Mouse (Mus musculus) kidney, embryonic 14.5 days (tissue): ENCODE results near the gene Tnni1. TPM values are rescaled to one million over a fixed set of nuclear protein-coding genes. Genes with fewer than 3 reads are reported as not detected.

ENCODE experiments used
- ATAC-seq: fragments of 200-750 bp; cut with Nextera tagmentation; 2 replicates; pipeline ENCODE4 v1.8.0; 2017; ENCODE audit warnings: moderate number of reproducible peaks, mild to moderate bottlenecking, moderate TSS enrichment, moderate library complexity; ENCODE audit not compliant: low FRiP score, low TSS enrichment
- H3K27ac ChIP-seq: fragments of 300-500 bp; sonication (generic); 2 replicates; pipeline ENCODE4 v1.5.1; 2014; ENCODE audit warnings: low read depth, mild to moderate bottlenecking, low read length, moderate library complexity, mixed read lengths
- H3K27me3 ChIP-seq: fragments of 300-500 bp; sonication (generic); 2 replicates; pipeline ENCODE4 v1.6.1; 2014; ENCODE audit warnings: mild to moderate bottlenecking, low read length; ENCODE audit not compliant: control insufficient read depth, insufficient read depth
- H3K36me3 ChIP-seq: fragments of 300-500 bp; sonication (generic); 2 replicates; pipeline ENCODE4 v1.6.1; 2014; ENCODE audit warnings: low read length, mixed read lengths; ENCODE audit not compliant: control insufficient read depth, insufficient read depth
- H3K4me1 ChIP-seq: fragments of 300-500 bp; sonication (generic); 2 replicates; pipeline ENCODE4 v1.6.1; 2014; ENCODE audit warnings: low read length, mixed read lengths; ENCODE audit not compliant: control insufficient read depth, insufficient read depth
- H3K4me2 ChIP-seq: fragments of 300-500 bp; sonication (generic); replicated peaks from 2 replicates; pipeline ENCODE4 v1.6.1; 2014; ENCODE audit warnings: low read depth, mild to moderate bottlenecking, low read length
- H3K4me3 ChIP-seq: fragments of 300-500 bp; sonication (generic); 2 replicates; pipeline ENCODE4 v1.5.1; 2014; ENCODE audit warnings: mild to moderate bottlenecking, low read length
- H3K9ac ChIP-seq: fragments of 300-500 bp; sonication (generic); 2 replicates; pipeline ENCODE4 v1.6.1; 2014; ENCODE audit warnings: low read depth, mild to moderate bottlenecking, low read length, moderate library complexity
- H3K9me3 ChIP-seq: fragments of 300-500 bp; sonication (generic); 2 replicates; pipeline ENCODE4 v1.6.1; 2016; ENCODE audit warnings: low read length; ENCODE audit not compliant: control insufficient read depth
- WGBS: fragments of 180-500 bp; shearing (Covaris S2); extraction: QIAGEN DNeasy Blood & Tissue Kit; methylation state at CpG from one replicate; pipeline ENCODE4 v1.1.7; 2014; 5-methylcytosine and 5-hydroxymethylcytosine counted together
- polyA plus RNA-seq: library from polyadenylated mRNA; unstranded; fragments of >200 nt; fragmentation: Nextera tagmentation; extraction: Ambion mirVana; gene quantifications from 2 replicates; pipeline ENCODE4 v1.2.1, GENCODE M21; 2014

Gene Tnni1
- polyA plus RNA-seq, 1 experiment from 2014 or later = 18.3 TPM

GRCm38 (mm10) chr1:135820736-135821364, 41.6 kb downstream of the Tnni1 start:
- peak; percentile 15; the same call in 1 of the 2 replicates for ATAC-seq
- H3K9ac ChIP-seq = no peak overlapping the region
- H3K9me3 ChIP-seq = no peaks in the 10 kb centered on the region
- H3K36me3 ChIP-seq = no peaks in the 10 kb centered on the region
- H3K27ac ChIP-seq = peak overlapping the region; percentile 11; the same call in 1 of the 2 replicates
- H3K27me3 ChIP-seq = peaks cover 20% of the 10 kb centered on the region
- no peak overlapping the region; the same call in 1 of the 2 replicates for H3K4me2 ChIP-seq
- 65% methylated on average over 16 of the region's 16 CpGs for WGBS
- H3K4me3 ChIP-seq = no peak overlapping the region; the same call in 1 of the 2 replicates
- peaks cover 7% of the 10 kb centered on the region; the same call in 1 of the 2 replicates for H3K4me1 ChIP-seq

- Histone ChIP-seq H3K4me3 (no peak overlapping the region), H3K4me1 (peaks cover 7% of the 10 kb centered on the region; the same call in 1 of the 2 replicates), H3K4me2 (no peak overlapping the region), H3K36me3 (no peaks in the 10 kb centered on the region), H3K9me3 (no peaks in the 10 kb centered on the region), H3K27ac (no peak overlapping the region), H3K9ac (no peak overlapping the region), H3K27me3 (peaks cover 20% of the 10 kb centered on the region)
- 78% methylated on average over 7 of the region's 7 CpGs for WGBS
- ATAC-seq = no peak
Observed at GRCm38 (mm10) chr1:135821780-135822179, 42.5 kb downstream of the Tnni1 start.

- Histone ChIP-seq H3K9ac (no peak overlapping the region), H3K27ac (no peak overlapping the region), H3K9me3 (no peaks in the 10 kb centered on the region), H3K4me3 (no peak overlapping the region), H3K36me3 (no peaks in the 10 kb centered on the region), H3K4me1 (no peaks in the 10 kb centered on the region), H3K4me2 (no peak overlapping the region), H3K27me3 (no peaks in the 10 kb centered on the region)
- 20% methylated on average over 1 of the region's 1 CpGs for WGBS
- no peak for ATAC-seq
Observed at GRCm38 (mm10) chr1:135828918-135829317, 49.7 kb downstream of the Tnni1 start.

- Histone ChIP-seq H3K9ac (no peak overlapping the region), H3K27me3 (no peaks in the 10 kb centered on the region), H3K9me3 (no peaks in the 10 kb centered on the region), H3K36me3 (no peaks in the 10 kb centered on the region), H3K4me1 (peaks cover 9% of the 10 kb centered on the region), H3K4me3 (no peak overlapping the region), H3K27ac (no peak overlapping the region), H3K4me2 (no peak overlapping the region)
- 49% methylated on average over 6 of the region's 6 CpGs for WGBS
- ATAC-seq = no peak
Observed at GRCm38 (mm10) chr1:135834206-135834859, 55.1 kb downstream of the Tnni1 start.

- no peak for ATAC-seq
- Histone ChIP-seq H3K9ac (no peak overlapping the region), H3K27ac (no peak overlapping the region), H3K4me2 (no peak overlapping the region), H3K4me1 (peaks cover 9% of the 10 kb centered on the region), H3K9me3 (no peaks in the 10 kb centered on the region), H3K27me3 (no peaks in the 10 kb centered on the region), H3K4me3 (no peak overlapping the region), H3K36me3 (no peaks in the 10 kb centered on the region)
- WGBS = 82% methylated on average over 8 of the region's 8 CpGs
Observed at GRCm38 (mm10) chr1:135834983-135835382, 55.7 kb downstream of the Tnni1 start.

GRCm38 (mm10) chr1:135835716-135836483, 56.7 kb downstream of the Tnni1 start, which contains the start of gene Tnnt2:
Tnnt2 (plus strand) TSS chr1:135836354.
- no peak within 1 kb of the TSS for H3K27ac ChIP-seq
- no peak within 1 kb of the TSS for H3K4me3 ChIP-seq
- 45% methylated on average over 9 of the region's 9 CpGs for WGBS
- no peak within 1 kb of the TSS for H3K4me2 ChIP-seq
- H3K36me3 ChIP-seq = no peaks in the 10 kb centered on the region
- no peak within 1 kb of the TSS for H3K9ac ChIP-seq
- no peaks in the 10 kb centered on the region for H3K9me3 ChIP-seq
- H3K4me1 ChIP-seq = peaks cover 9% of the 10 kb centered on the region
- no peak for ATAC-seq
- no peaks in the 10 kb centered on the region for H3K27me3 ChIP-seq

GRCm38 (mm10) chr1:135838626-135839025, 59.4 kb downstream of the Tnni1 start:
- Histone ChIP-seq H3K9ac (no peak overlapping the region), H3K9me3 (no peaks in the 10 kb centered on the region), H3K4me2 (no peak overlapping the region), H3K27me3 (no peaks in the 10 kb centered on the region), H3K4me1 (peaks cover 9% of the 10 kb centered on the region), H3K4me3 (no peak overlapping the region), H3K27ac (no peak overlapping the region), H3K36me3 (no peaks in the 10 kb centered on the region)
- ATAC-seq = no peak
- 76% methylated on average over 4 of the region's 4 CpGs for WGBS

GRCm38 (mm10) chr1:135839065-135839464, 59.8 kb downstream of the Tnni1 start:
- no peak for ATAC-seq
- no peaks in the 10 kb centered on the region for H3K9me3 ChIP-seq
- no peaks in the 10 kb centered on the region for H3K36me3 ChIP-seq
- no peak overlapping the region for H3K9ac ChIP-seq
- H3K27ac ChIP-seq = no peak overlapping the region
- H3K4me3 ChIP-seq = no peak overlapping the region
- H3K4me2 ChIP-seq = no peak overlapping the region
- no peaks in the 10 kb centered on the region for H3K27me3 ChIP-seq
- H3K4me1 ChIP-seq = peaks cover 9% of the 10 kb centered on the region
- 90% methylated on average over 6 of the region's 6 CpGs for WGBS
